Mouse (Mus musculus): ENCODE results near the gene Zbtb20. TPM values are rescaled to one million over a fixed set of nuclear protein-coding genes. Genes with fewer than 3 reads are reported as not detected.

The Zbtb20 gene
- polyA plus RNA-seq, 1 experiment from 2014 or later = 38.1 TPM

DNA sequence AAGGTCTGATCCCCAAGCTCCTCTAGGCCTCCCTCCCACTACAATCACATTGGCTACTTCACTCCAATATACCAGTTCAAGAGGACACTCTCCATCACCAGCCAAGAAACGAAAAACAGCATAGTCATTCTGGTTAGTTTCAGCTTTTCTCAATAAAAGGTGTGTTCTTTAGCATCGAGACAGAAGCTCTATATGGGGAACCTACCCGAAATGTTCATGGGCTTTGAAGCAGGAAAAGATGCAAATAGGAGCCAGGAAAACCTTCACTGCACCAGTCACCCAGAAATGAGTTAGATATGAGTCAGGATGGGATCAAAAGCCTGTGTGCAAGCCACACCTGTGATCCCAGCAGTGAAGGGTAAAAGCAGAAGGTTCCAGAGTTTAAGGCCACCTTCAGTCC is 601.2 kb downstream of the Zbtb20 start:
- Histone ChIP-seq H3K4me2 (no peak overlapping the region), H3K9me3 (replicated peaks) (no peaks in the 10 kb centered on the region), H3K36me3 (no peaks in the 10 kb centered on the region), H3K4me3 (no peak overlapping the region), H3K27me3 (replicated peaks) (no peaks in the 10 kb centered on the region), H3K4me1 (replicated peaks) (peaks cover 5% of the 10 kb centered on the region; the same call in 1 of the 2 replicates), H3K27ac (ENCODE audit: poor library complexity, severe bottlenecking) (no peak overlapping the region), H3K9ac (no peak overlapping the region)
- 76% methylated on average over 3 of the region's 3 CpGs for WGBS
- ATAC-seq (ENCODE audit: insufficient number of reproducible peaks, low FRiP score) = no peak

DNA sequence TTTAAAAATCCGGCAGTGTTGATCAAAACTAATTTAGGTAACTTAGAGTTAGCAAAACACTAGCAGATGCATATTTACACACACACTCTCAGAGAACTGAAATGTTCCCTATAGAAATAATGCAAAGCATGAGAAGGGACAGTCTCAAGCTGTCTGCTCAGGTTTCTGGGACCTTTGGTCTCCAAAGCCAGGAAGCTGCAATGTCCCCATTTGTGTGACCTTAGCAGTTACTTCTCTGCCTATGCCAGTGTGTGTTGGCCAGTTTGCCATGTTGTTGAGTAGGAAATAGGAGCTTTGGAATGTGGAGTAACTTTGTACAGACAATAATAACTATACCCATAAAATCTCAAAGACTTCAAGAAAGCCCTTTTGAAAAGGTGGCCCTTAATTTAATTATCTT is 602.7 kb downstream of the Zbtb20 start:
- H3K27ac ChIP-seq (ENCODE audit: poor library complexity, severe bottlenecking) = no peak overlapping the region
- H3K27me3 ChIP-seq (replicated peaks) = no peaks in the 10 kb centered on the region
- ATAC-seq (ENCODE audit: insufficient number of reproducible peaks, low FRiP score) = no peak
- no peak overlapping the region for H3K9ac ChIP-seq
- H3K9me3 ChIP-seq (replicated peaks) = no peaks in the 10 kb centered on the region
- WGBS = 82% methylated on average over 1 of the region's 1 CpGs
- no peaks in the 10 kb centered on the region for H3K36me3 ChIP-seq
- no peak overlapping the region for H3K4me3 ChIP-seq
- H3K4me2 ChIP-seq = no peak overlapping the region
- peaks cover 5% of the 10 kb centered on the region; the same call in 1 of the 2 replicates for H3K4me1 ChIP-seq (replicated peaks)

DNA sequence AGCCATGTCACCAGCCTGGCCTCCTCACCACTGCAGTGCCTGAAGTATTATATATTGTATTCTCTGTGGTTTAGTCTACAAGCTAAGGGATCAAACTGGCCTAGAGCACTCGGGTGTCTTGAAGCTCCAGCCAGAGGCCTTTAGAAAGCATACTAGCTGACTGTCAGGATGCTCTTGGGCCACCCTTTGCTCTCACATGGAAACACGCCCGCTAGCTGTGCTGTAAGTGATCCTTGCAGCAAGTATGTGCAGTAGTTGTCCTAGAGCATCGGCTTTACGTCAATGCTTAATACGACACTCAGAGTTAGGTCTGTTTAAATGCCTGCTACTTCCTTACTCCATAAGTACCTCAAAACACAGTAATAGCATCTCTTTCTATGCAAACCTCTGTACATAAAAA is 604.9 kb downstream of the Zbtb20 start:
- Histone ChIP-seq H3K36me3 (no peaks in the 10 kb centered on the region), H3K9ac (no peak overlapping the region), H3K4me3 (no peak overlapping the region), H3K27me3 (replicated peaks) (no peaks in the 10 kb centered on the region), H3K27ac (ENCODE audit: poor library complexity, severe bottlenecking) (no peak overlapping the region), H3K9me3 (replicated peaks) (no peaks in the 10 kb centered on the region), H3K4me1 (replicated peaks) (peaks cover under 1% of the 10 kb centered on the region; the same call in 1 of the 2 replicates), H3K4me2 (no peak overlapping the region)
- 83% methylated on average over 6 of the region's 6 CpGs for WGBS
- ATAC-seq (ENCODE audit: insufficient number of reproducible peaks, low FRiP score) = no peak

DNA sequence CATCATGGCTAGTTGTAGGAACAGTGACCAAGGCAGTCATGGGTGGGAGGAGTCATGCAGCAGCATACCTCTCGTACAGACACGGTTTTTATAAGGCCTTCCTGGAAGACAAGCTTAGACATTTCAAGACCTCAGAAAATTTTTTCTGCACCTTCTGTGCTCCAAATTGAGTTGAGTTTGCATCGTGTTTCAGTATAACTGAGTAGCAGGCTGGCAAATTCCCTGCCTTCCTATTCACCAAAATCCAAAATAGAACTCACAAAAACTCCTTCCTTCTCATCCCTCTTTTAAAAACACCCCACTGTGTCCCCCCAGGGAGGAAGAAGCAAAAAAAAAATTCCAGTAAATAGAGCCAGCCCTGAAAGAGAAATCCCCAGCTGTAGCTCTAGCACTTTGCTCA is 606.4 kb downstream of the Zbtb20 start:
- H3K4me1 ChIP-seq (replicated peaks) = no peaks in the 10 kb centered on the region
- H3K4me2 ChIP-seq = no peak overlapping the region
- H3K9me3 ChIP-seq (replicated peaks) = no peaks in the 10 kb centered on the region
- ATAC-seq (ENCODE audit: insufficient number of reproducible peaks, low FRiP score) = no peak
- WGBS = 58% methylated on average over 3 of the region's 3 CpGs
- no peak overlapping the region for H3K27ac ChIP-seq (ENCODE audit: poor library complexity, severe bottlenecking)
- no peak overlapping the region for H3K4me3 ChIP-seq
- H3K27me3 ChIP-seq (replicated peaks) = no peaks in the 10 kb centered on the region
- no peaks in the 10 kb centered on the region for H3K36me3 ChIP-seq
- no peak overlapping the region for H3K9ac ChIP-seq

DNA sequence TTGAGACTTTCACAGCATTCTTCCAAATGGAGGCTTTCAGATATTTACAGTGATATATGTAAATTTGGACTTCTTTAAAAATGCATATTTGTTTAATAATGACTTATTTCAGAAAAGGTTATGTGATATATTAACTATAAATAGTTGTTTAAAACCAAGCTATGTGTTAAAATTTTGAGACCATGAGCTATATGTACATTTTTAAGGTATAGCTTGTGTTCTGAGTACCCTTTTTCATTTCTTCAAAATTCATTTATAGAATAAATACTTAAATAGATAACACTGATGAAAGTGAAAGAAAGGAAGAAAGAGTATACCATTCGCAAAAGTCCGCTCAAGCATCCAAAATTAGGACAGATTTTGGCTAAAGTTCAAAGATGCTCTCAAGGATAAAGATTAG is 607.1 kb downstream of the Zbtb20 start:
- WGBS = 91% methylated on average over 2 of the region's 2 CpGs
- H3K9me3 ChIP-seq (replicated peaks) = no peaks in the 10 kb centered on the region
- no peaks in the 10 kb centered on the region for H3K4me1 ChIP-seq (replicated peaks)
- H3K4me2 ChIP-seq = no peak overlapping the region
- H3K36me3 ChIP-seq = no peaks in the 10 kb centered on the region
- no peaks in the 10 kb centered on the region for H3K27me3 ChIP-seq (replicated peaks)
- no peak overlapping the region for H3K9ac ChIP-seq
- H3K27ac ChIP-seq (ENCODE audit: poor library complexity, severe bottlenecking) = no peak overlapping the region
- ATAC-seq (ENCODE audit: insufficient number of reproducible peaks, low FRiP score) = no peak
- H3K4me3 ChIP-seq = no peak overlapping the region

DNA sequence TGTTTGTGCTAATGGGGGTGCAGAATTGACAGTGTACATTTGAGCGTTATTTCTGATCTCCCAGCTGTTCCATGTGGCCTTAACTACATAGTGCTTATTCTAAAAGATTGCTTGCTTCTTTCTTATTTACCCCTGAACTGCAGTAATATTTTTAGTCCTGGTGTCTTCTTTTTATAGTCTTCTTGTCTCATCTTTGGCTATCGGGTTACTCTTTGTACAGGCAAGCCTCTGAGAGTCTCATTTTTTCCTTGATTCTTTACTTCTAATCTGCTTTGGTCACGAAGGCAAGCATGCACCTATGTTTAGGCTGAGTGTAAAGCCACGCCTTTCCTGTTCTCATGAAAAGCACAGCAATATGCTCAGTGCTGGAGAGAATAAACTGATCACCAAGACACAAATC is 608.7 kb downstream of the Zbtb20 start:
- H3K27me3 ChIP-seq (replicated peaks) = no peaks in the 10 kb centered on the region
- no peak overlapping the region for H3K27ac ChIP-seq (ENCODE audit: poor library complexity, severe bottlenecking)
- no peaks in the 10 kb centered on the region for H3K36me3 ChIP-seq
- no peak for ATAC-seq (ENCODE audit: insufficient number of reproducible peaks, low FRiP score)
- H3K4me2 ChIP-seq = no peak overlapping the region
- no peak overlapping the region for H3K9ac ChIP-seq
- H3K9me3 ChIP-seq (replicated peaks) = no peaks in the 10 kb centered on the region
- H3K4me3 ChIP-seq = no peak overlapping the region
- no peaks in the 10 kb centered on the region for H3K4me1 ChIP-seq (replicated peaks)
- 69% methylated on average over 4 of the region's 4 CpGs for WGBS

DNA sequence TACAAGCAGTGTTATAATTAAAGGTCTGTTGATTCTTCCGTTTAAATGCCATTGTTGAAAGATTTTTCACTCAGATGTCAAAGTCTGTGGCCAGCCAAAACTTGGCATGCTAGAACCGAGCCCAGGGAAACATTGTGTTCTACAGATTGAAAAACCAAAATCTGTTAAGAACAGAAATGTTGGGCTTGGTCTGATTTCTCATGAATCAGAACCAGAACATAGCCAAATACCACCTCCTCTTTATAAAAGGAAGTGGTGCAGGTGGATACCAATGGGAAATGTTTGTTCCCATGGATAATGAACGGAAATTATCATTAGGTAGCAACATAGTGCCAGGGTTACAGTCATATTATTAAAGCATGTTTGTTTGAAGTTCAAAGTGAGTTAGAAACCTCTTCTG is 613.7 kb downstream of the Zbtb20 start:
- 80% methylated on average over 3 of the region's 3 CpGs for WGBS
- Histone ChIP-seq H3K9ac (no peak overlapping the region), H3K27me3 (replicated peaks) (no peaks in the 10 kb centered on the region), H3K27ac (ENCODE audit: poor library complexity, severe bottlenecking) (no peak overlapping the region), H3K36me3 (no peaks in the 10 kb centered on the region), H3K4me2 (no peak overlapping the region), H3K4me1 (replicated peaks) (no peaks in the 10 kb centered on the region), H3K9me3 (replicated peaks) (no peaks in the 10 kb centered on the region), H3K4me3 (no peak overlapping the region)
- no peak for ATAC-seq (ENCODE audit: insufficient number of reproducible peaks, low FRiP score)

DNA sequence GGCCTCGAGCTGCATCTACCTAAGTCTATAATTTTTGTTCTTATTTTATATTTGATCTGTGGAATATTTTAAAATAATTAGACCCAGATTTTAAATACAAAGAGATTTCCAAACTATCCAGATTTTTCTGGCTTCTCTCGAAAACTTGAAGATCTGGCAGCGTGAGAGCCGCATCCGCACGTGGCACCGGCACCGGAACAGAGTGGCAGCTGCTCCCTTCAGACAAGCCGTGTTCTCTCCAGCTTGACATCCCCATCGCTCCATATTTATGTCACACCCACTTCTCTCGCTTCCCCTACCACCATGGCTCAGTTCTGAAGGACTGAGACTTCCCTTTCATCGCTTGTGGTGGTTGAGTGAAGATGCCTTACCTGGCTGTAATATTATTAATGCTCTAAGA is 614.3 kb downstream of the Zbtb20 start:
- no peak overlapping the region for H3K9ac ChIP-seq
- no peak overlapping the region for H3K4me2 ChIP-seq
- H3K9me3 ChIP-seq (replicated peaks) = no peaks in the 10 kb centered on the region
- no peak overlapping the region for H3K4me3 ChIP-seq
- no peak overlapping the region for H3K27ac ChIP-seq (ENCODE audit: poor library complexity, severe bottlenecking)
- no peaks in the 10 kb centered on the region for H3K4me1 ChIP-seq (replicated peaks)
- no peak for ATAC-seq (ENCODE audit: insufficient number of reproducible peaks, low FRiP score)
- H3K36me3 ChIP-seq = no peaks in the 10 kb centered on the region
- H3K27me3 ChIP-seq (replicated peaks) = no peaks in the 10 kb centered on the region
- WGBS = 91% methylated on average over 12 of the region's 12 CpGs

DNA sequence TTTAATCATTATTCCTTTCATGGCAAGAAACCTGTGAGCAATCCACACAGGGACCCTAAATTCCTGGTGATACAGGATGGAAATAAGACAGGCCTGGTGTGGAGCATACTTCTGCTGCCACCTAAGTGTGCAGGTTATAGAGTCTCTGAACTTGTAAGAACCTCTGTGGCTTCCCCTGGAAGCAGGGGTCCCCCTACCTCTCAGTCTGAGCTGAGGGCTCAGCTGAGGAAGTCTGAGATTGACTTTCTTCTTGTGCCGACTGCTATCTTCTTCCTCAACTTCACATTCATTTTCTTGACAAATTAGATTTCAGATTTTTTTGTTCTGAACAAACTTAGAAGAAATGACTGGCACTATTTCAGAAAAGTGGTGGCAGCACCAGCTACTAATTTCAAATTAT is 617.2 kb downstream of the Zbtb20 start:
- WGBS = 67% methylated on average over 1 of the region's 1 CpGs

DNA sequence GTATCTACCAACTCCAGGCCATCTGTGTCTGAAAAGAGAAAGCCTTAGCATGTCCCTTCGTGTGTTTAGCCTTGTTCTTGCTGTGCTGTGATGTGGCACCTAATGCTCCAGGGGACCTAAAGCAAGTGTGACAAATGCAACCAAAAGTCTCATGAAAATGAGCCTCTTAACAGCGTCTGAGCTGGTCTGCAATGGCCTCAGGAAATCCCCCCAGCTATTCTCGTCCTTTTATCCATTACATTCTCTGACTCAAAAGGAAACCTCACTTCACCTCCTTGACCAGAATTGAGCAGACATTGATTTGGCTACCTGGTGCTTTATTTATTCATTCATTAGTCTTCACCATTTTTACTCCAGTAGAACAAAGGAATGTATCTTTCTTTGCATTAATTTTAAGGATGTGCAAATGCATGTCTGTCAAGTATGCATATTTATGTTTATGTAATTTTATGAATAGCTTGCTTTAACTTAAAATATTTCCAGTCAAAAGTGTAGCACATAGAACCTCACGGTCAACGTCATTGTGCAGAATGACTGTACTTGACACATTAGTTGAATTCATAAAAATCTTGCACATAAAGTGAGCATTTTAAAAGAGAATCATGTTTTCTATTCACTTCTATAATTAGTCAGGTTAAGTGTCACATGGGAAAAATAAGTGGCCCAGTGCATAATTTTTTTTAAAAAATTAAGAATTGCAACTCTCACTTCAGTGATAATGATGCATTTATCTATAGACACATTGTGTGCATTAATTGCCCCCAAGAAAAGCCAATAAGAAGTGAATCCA is 618.1 kb downstream of the Zbtb20 start:
- ATAC-seq (ENCODE audit: insufficient number of reproducible peaks, low FRiP score) = no peak
- Histone ChIP-seq H3K4me1 (replicated peaks) (no peaks in the 10 kb centered on the region), H3K9me3 (replicated peaks) (no peaks in the 10 kb centered on the region), H3K27ac (ENCODE audit: poor library complexity, severe bottlenecking) (no peak overlapping the region), H3K27me3 (replicated peaks) (no peaks in the 10 kb centered on the region), H3K4me3 (no peak overlapping the region), H3K36me3 (no peaks in the 10 kb centered on the region), H3K4me2 (no peak overlapping the region), H3K9ac (no peak overlapping the region)
- WGBS = 53% methylated on average over 5 of the region's 5 CpGs

More for the DNA sequence above, 617.2 kb downstream of the Zbtb20 start:
- Histone ChIP-seq H3K36me3 (no peaks in the 10 kb centered on the region), H3K27ac (ENCODE audit: poor library complexity, severe bottlenecking) (no peak overlapping the region), H3K4me3 (no peak overlapping the region), H3K4me2 (no peak overlapping the region), H3K27me3 (replicated peaks) (no peaks in the 10 kb centered on the region), H3K4me1 (replicated peaks) (no peaks in the 10 kb centered on the region), H3K9me3 (replicated peaks) (no peaks in the 10 kb centered on the region), H3K9ac (no peak overlapping the region)
- no peak for ATAC-seq (ENCODE audit: insufficient number of reproducible peaks, low FRiP score)

DNA sequence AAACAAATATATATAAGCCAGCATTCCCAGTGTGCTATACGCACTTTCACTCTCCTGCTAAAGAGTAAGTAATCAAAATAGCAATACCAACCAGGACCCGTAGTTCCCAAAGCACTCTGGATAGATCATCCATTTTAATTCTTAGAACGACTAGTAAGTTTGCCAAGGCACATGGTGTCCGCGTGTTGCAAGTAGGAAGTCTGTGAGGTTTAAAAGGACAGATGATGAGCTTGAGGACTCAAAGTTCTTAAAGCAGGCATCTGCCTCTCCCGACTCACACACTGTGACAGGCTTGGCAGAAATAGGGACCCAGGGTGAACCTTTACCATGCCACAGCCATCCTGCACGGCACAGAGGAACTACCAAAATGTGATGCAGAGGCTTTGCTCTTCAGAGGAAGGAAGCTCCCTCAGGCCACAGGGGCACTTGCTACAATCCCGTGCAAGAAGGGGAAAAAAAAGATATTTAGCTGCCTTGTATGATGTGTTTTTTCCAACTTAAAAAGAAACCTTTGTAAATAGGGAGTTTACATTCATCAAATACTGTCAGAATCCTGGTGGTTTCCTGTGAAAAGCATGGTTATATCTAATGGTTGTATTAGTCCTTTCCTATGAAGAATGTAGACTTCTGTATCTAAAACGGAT is 619.6 kb downstream of the Zbtb20 start:
- Histone ChIP-seq H3K4me2 (no peak overlapping the region), H3K4me3 (no peak overlapping the region), H3K27me3 (replicated peaks) (no peaks in the 10 kb centered on the region), H3K9ac (no peak overlapping the region), H3K9me3 (replicated peaks) (no peaks in the 10 kb centered on the region), H3K36me3 (no peaks in the 10 kb centered on the region), H3K27ac (ENCODE audit: poor library complexity, severe bottlenecking) (no peak overlapping the region), H3K4me1 (replicated peaks) (peaks cover 4% of the 10 kb centered on the region)
- ATAC-seq (ENCODE audit: insufficient number of reproducible peaks, low FRiP score) = no peak
- WGBS = 76% methylated on average over 9 of the region's 9 CpGs
